Mouse (Mus musculus) E14TG2a.4 (cell line): ENCODE data around the gene Gm20458.

Source experiments
- H3K27me3 ChIP-seq: 2 replicates; pipeline ENCODE4 v1.6.1; 2014; ENCODE audit warnings: low read length, control low read depth; ENCODE audit not compliant: insufficient read depth
- H3K36me3 ChIP-seq: 2 replicates; pipeline ENCODE4 v1.6.1; 2014; ENCODE audit warnings: low read length, control low read depth; ENCODE audit not compliant: insufficient read depth
- H3K4me1 ChIP-seq: replicated peaks from 2 replicates; pipeline ENCODE4 v1.6.1; 2014; ENCODE audit warnings: low read depth, low read length, control low read depth
- H3K4me3 ChIP-seq: replicated peaks from 2 replicates; pipeline ENCODE4 v1.5.1; 2014; ENCODE audit warnings: mild to moderate bottlenecking, low read length
- H3K9me3 ChIP-seq: 2 replicates; pipeline ENCODE4 v1.6.1; 2014; ENCODE audit warnings: low read length, control low read depth
- CTCF ChIP-seq: conservative IDR thresholded peaks from 2 replicates; pipeline ENCODE4 v1.5.1; 2014; ENCODE audit warnings: low read length
- NANOG ChIP-seq: IDR thresholded peaks from 2 replicates; pipeline ENCODE4 v1.6.1; 2014; ENCODE audit warnings: borderline replicate concordance, low read length, mixed read lengths
- POU5F1 ChIP-seq: IDR thresholded peaks from 2 replicates; pipeline ENCODE4 v1.6.1; 2014; ENCODE audit warnings: low read length, borderline replicate concordance

Gm20458 gene

GRCm38 (mm10) chr2:164460745-164461551 is at the start of gene Gm20458:
Gm20458 (plus strand) TSS chr2:164460967.
- TF ChIP-seq CTCF: peak; percentile 60
- no peak for TF ChIP-seq NANOG
- TF ChIP-seq POU5F1: no peak
- no peaks in the 10 kb centered on the region for H3K9me3 ChIP-seq
- H3K4me3 ChIP-seq: peak within 1 kb of the TSS; percentile 96
- H3K36me3 ChIP-seq: peaks cover 35% of the 10 kb centered on the region
- peaks cover 44% of the 10 kb centered on the region for H3K4me1 ChIP-seq
- no peaks in the 10 kb centered on the region for H3K27me3 ChIP-seq

DNA sequence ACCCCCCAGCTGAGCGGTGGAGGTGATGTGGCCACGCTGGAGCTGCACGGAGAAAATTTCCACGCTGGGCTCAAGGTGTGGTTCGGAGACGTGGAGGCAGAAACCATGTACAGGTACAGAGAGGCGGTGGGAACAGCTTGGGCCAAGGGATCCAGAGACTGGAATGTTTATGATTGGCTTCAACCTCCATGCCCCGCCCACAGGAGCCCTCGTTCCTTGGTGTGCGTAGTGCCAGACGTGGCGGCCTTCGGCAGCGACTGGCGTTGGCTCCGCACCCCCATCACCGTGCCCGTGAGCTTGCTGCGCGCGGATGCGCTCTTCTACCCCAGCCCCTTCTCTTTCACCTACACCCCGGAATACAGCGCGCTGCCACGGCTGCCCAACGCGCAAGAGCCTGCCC is 46.6 kb upstream of the Gm20458 start:
- TF ChIP-seq CTCF (no peak), NANOG (no peak), POU5F1 (no peak)
- no peaks in the 10 kb centered on the region for H3K36me3 ChIP-seq
- peaks cover 45% of the 10 kb centered on the region for H3K27me3 ChIP-seq
- no peaks in the 10 kb centered on the region for H3K9me3 ChIP-seq
- H3K4me1 ChIP-seq: peaks cover 28% of the 10 kb centered on the region
- peak overlapping the region; percentile 68 for H3K4me3 ChIP-seq

DNA sequence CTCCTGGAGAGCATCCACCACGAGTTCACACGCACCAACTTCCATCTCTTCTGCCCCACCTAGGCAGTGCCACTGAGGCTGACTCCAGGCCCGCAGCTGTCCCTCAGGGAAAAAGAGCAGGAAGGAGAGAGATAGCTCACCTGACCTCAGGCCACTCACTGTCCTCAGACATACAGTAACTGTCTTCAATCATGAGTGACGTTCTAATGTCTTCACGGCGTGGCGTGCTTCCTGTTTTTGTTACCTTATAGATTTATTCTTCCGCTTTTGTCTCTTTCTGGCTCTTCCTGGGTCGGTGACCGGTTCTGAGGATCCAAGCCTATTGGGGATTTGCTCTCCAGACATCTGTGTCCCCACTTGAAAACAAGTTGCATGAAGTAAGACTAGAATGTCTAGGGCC is 46.2 kb upstream of the Gm20458 start:
- Histone ChIP-seq H3K9me3 (no peaks in the 10 kb centered on the region), H3K36me3 (no peaks in the 10 kb centered on the region), H3K27me3 (peaks cover 41% of the 10 kb centered on the region), H3K4me1 (peaks cover 33% of the 10 kb centered on the region), H3K4me3 (peak overlapping the region; percentile 68)
- TF ChIP-seq NANOG: no peak

DNA sequence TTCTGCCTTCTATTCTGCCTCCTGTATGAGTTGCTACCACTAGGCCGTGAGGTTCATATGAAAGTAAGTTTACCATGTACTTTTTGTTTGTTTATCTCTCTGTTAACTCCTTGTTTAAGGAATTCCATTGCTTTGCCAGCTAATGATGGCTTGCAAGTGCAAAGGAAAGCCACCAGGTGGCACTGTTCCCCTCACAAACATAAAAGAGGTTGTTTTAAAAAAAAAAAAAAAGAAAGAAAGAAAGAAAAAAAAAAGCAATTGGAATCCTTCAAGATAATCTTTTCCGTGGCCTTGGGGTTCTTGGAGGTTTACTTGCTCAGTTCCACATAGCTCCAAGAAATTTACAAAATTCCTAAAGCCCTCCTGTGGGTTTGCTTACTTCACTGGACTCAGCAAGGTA is 43.6 kb upstream of the Gm20458 start:
- H3K27me3 ChIP-seq: peaks cover 26% of the 10 kb centered on the region
- H3K36me3 ChIP-seq: no peaks in the 10 kb centered on the region
- peaks cover 38% of the 10 kb centered on the region for H3K4me1 ChIP-seq
- TF ChIP-seq POU5F1: no peak
- TF ChIP-seq CTCF: peak; percentile 51
- no peaks in the 10 kb centered on the region for H3K9me3 ChIP-seq
- no peak overlapping the region for H3K4me3 ChIP-seq

GRCm38 (mm10) chr2:164418308-164418875 is 42.4 kb upstream of the Gm20458 start:
- H3K9me3 ChIP-seq: no peaks in the 10 kb centered on the region
- H3K27me3 ChIP-seq: peaks cover 23% of the 10 kb centered on the region
- 0 out of 2 replicates have a peak, but pooled peaks cover 6% of the 10 kb centered on the region for H3K36me3 ChIP-seq
- H3K4me1 ChIP-seq: peaks cover 42% of the 10 kb centered on the region
- TF ChIP-seq POU5F1: no peak
- TF ChIP-seq NANOG: no peak
- TF ChIP-seq CTCF: no peak
- H3K4me3 ChIP-seq: no peak overlapping the region

DNA sequence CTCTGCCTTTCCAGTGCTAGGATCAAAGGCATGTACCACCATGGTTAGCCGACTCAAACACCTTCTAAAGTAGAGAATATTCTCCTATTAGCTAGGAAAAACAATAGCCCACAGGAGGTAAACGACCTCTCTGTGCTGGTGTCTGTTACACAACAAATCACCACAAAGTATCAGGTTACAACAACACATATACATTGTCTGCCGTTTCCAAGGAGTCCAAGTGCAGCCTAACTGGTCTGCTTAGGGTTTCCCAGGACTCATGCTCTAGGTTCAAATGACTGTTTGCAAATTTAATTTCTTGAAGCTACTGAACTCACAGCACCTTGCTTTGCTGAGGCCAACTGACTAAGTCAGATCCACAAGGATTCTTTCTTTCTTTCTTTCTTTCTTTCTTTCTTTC is 41.3 kb upstream of the Gm20458 start:
- Histone ChIP-seq H3K9me3 (0 out of 2 replicates have a peak, but pooled peaks cover 4% of the 10 kb centered on the region), H3K27me3 (peaks cover 14% of the 10 kb centered on the region), H3K4me1 (peaks cover 35% of the 10 kb centered on the region), H3K36me3 (peaks cover 17% of the 10 kb centered on the region), H3K4me3 (no peak overlapping the region)
- TF ChIP-seq CTCF (no peak), NANOG (no peak), POU5F1 (no peak)

GRCm38 (mm10) chr2:164421306-164421705 is 39.5 kb upstream of the Gm20458 start:
- H3K36me3 ChIP-seq: peaks cover 19% of the 10 kb centered on the region
- TF ChIP-seq POU5F1 (no peak), CTCF (no peak), NANOG (no peak)
- no peak overlapping the region for H3K4me3 ChIP-seq
- peaks cover 7% of the 10 kb centered on the region; the same call in 1 of the 2 replicates for H3K27me3 ChIP-seq
- 0 out of 2 replicates have a peak, but pooled peaks cover 4% of the 10 kb centered on the region for H3K9me3 ChIP-seq
- peaks cover 49% of the 10 kb centered on the region for H3K4me1 ChIP-seq

- TF ChIP-seq NANOG (no peak), CTCF (no peak)
- no peak overlapping the region for H3K4me3 ChIP-seq
- H3K36me3 ChIP-seq: peaks cover 23% of the 10 kb centered on the region
- H3K9me3 ChIP-seq: 0 out of 2 replicates have a peak, but pooled peaks cover 4% of the 10 kb centered on the region
- peaks cover 56% of the 10 kb centered on the region for H3K4me1 ChIP-seq
- peaks cover 11% of the 10 kb centered on the region for H3K27me3 ChIP-seq
These were observed 38.8 kb upstream of the Gm20458 start for GRCm38 (mm10) chr2:164421979-164422378.
